Mouse (Mus musculus): Measurements from ENCODE around the gene Ccdc138. TPM values are rescaled to one million over a fixed set of nuclear protein-coding genes. Genes with fewer than 3 reads are reported as not detected.

Ccdc138 gene
- polyA plus RNA-seq (2015; fragmentation: Illumina TruSeq; extraction: RNeasy Lipid Tissue Mini Kit (QIAGEN cat#74804); ENCODE audit: low read depth, low replicate concordance), result 3.6 TPM

GRCm38 (mm10) chr10:58497320-58498284 is at the start of gene Ccdc138:
Gene Ccdc138, plus strand, starts transcription at chr10:58497948.

Other genes starting within 250 kb of the Ccdc138 start
- gene Gcc2, start 242.5 kb upstream of the Ccdc138 start, polyA plus RNA-seq (2015; fragmentation: Illumina TruSeq; extraction: RNeasy Lipid Tissue Mini Kit (QIAGEN cat#74804); ENCODE audit: low read depth, low replicate concordance), result 42.3 TPM
- gene Lims1, start 174.5 kb upstream of the Ccdc138 start, polyA plus RNA-seq (2015; fragmentation: Illumina TruSeq; extraction: RNeasy Lipid Tissue Mini Kit (QIAGEN cat#74804); ENCODE audit: low read depth, low replicate concordance), result 23.2 TPM
- 38.4 TPM for gene Ranbp2, start 51.0 kb upstream of the Ccdc138 start, polyA plus RNA-seq (2015; fragmentation: Illumina TruSeq; extraction: RNeasy Lipid Tissue Mini Kit (QIAGEN cat#74804); ENCODE audit: low read depth, low replicate concordance)
- 0.24 TPM for gene Edar, start 177.7 kb downstream of the Ccdc138 start, polyA plus RNA-seq (2015; fragmentation: Illumina TruSeq; extraction: RNeasy Lipid Tissue Mini Kit (QIAGEN cat#74804); ENCODE audit: low read depth, low replicate concordance)
- not detected for gene Gm17542, start 220.3 kb downstream of the Ccdc138 start, polyA plus RNA-seq (2015; fragmentation: Illumina TruSeq; extraction: RNeasy Lipid Tissue Mini Kit (QIAGEN cat#74804); ENCODE audit: low read depth, low replicate concordance)

Measured in brain, adult 10 weeks (tissue).